Mouse (Mus musculus) ES-Bruce4 (cell line): Measurements from ENCODE around the gene Krt18.

ENCODE experiments used
- CTCF ChIP-seq: IDR thresholded peaks from one replicate; pipeline ENCODE4 v1.8.1; 2011; ENCODE audit warnings: low read depth, low read length
- POLR2A ChIP-seq: IDR thresholded peaks from one replicate; pipeline ENCODE4 v1.8.1; 2011; ENCODE audit warnings: low read length; ENCODE audit not compliant: insufficient read depth

- TF ChIP-seq CTCF = no peak
- no peak for TF ChIP-seq POLR2A
These were observed 28.2 kb upstream of the Krt18 start for GRCm38 (mm10) chr15:101999676-102000335.
